Mouse (Mus musculus) heart, adult 2 months (tissue): ENCODE results near the gene Gm10392. TPM values are rescaled to one million over a fixed set of nuclear protein-coding genes. Genes with fewer than 3 reads are reported as not detected.
A peak's percentile ranks its signal among the peaks of the same experiment; 100 is the strongest.

Experiments
- DNase-seq, 2 experiments: peaks; one replicate each; pipeline ENCODE4 v3.0.0; 2021
- H3K27ac ChIP-seq: fragments of 200-600 bp; 2 replicates; pipeline ENCODE4 v1.8.1; 2022
- H3K27me3 ChIP-seq: fragments of 200-500 bp; 2 replicates; pipeline ENCODE4 v1.6.1; 2012; ENCODE audit warnings: mild to moderate bottlenecking, low read length, inconsistent platforms, mixed read lengths; ENCODE audit not compliant: control insufficient read depth, insufficient read depth
- H3K36me3 ChIP-seq: fragments of 200-500 bp; 2 replicates; pipeline ENCODE4 v1.6.1; 2012; ENCODE audit warnings: low read length, inconsistent platforms; ENCODE audit not compliant: control insufficient read depth, insufficient read depth
- H3K4me1 ChIP-seq: fragments of 200-500 bp; 2 replicates; pipeline ENCODE4 v1.6.1; 2011; ENCODE audit warnings: low read length; ENCODE audit not compliant: control insufficient read depth, insufficient read depth
- H3K4me3 ChIP-seq: fragments of 200-600 bp; 2 replicates; pipeline ENCODE4 v1.8.1; 2022
- H3K79me2 ChIP-seq: fragments of 200-500 bp; replicated peaks from 2 replicates; pipeline ENCODE4 v1.6.1; 2012; ENCODE audit warnings: mild to moderate bottlenecking, inconsistent platforms, low read length, moderate library complexity, mixed read lengths; ENCODE audit not compliant: control insufficient read depth, insufficient read depth
- H3K9ac ChIP-seq: fragments of 200-500 bp; 2 replicates; pipeline ENCODE4 v1.6.1; 2012; ENCODE audit warnings: low read depth, mild to moderate bottlenecking, control low read depth, inconsistent platforms, low read length, mixed read lengths
- CTCF ChIP-seq: fragments of 200-600 bp; IDR thresholded peaks from 2 replicates; pipeline ENCODE4 v1.8.1; 2022; ENCODE audit warnings: antibody characterized with exemption, mild to moderate bottlenecking, moderate library complexity
- EP300 ChIP-seq: fragments of 200-500 bp; IDR thresholded peaks from 2 replicates; pipeline ENCODE4 v1.6.1; 2011; ENCODE audit warnings: low read depth, low read length, control low read depth; ENCODE audit not compliant: insufficient read depth
- POLR2A ChIP-seq: fragments of 200-500 bp; IDR thresholded peaks from 2 replicates; pipeline ENCODE4 v1.6.1; 2011; ENCODE audit warnings: mild to moderate bottlenecking, low read depth, low read length, control low read depth; ENCODE audit not compliant: insufficient read depth
- WGBS: fragments of 180-500 bp; shearing (Covaris S2); methylation state at CpG from one replicate; pipeline ENCODE4 v1.1.7; 2018; 5-methylcytosine and 5-hydroxymethylcytosine counted together
- intact Hi-C: fragments of 180-260 bp; cut with DNase I; formaldehyde crosslinking; loops from one replicate; pipeline ENCODE4 v1.15.1; 2025
- polyA plus RNA-seq: library from polyadenylated mRNA; depleted of rRNA; stranded (reverse); fragments of >200 nt; gene quantifications from 2 replicates; pipeline ENCODE4 v1.2.3, GENCODE M21; 2012
- total RNA-seq, 2 experiments: library from RNA; stranded (reverse); gene quantifications; 2 replicates each; pipeline ENCODE4 v1.2.3; 2021

Gene Gm10392
- total and polyA plus RNA-seq, 3 experiments = 0.06 TPM; not detected in 2

GRCm38 (mm10) chr11:77514832-77515636 lies 4.0 kb downstream of the Gm10392 start, which contains the start of gene Abhd15:
Gene Abhd15, plus strand, starts transcription at chr11:77515121.
- Histone ChIP-seq H3K27me3 (no peaks in the 10 kb centered on the region), H3K4me3 (peak within 1 kb of the TSS; percentile 71), H3K36me3 (no peaks in the 10 kb centered on the region), H3K79me2 (no peaks in the 10 kb centered on the region), H3K27ac (peak within 1 kb of the TSS; percentile 89), H3K4me1 (peaks cover 14% of the 10 kb centered on the region), H3K9ac (peak within 1 kb of the TSS; percentile 72)
- TF ChIP-seq POLR2A = peak; percentile 62
- TF ChIP-seq EP300 = no peak
- TF ChIP-seq CTCF = peak; percentile 30
- under 1% methylated on average over 72 of the region's 72 CpGs for WGBS
- peak; percentile 89 to 91 for DNase-seq
- intact Hi-C loops = loop anchor here (5.0 kb wide), 1 partner anchor 172 kb away; the partner anchor contains the start of gene Nufip2

- 10% methylated on average over 19 of the region's 19 CpGs for WGBS
These were observed 4.6 kb downstream of the Gm10392 start for GRCm38 (mm10) chr11:77514281-77514831.

GRCm38 (mm10) chr11:77513811-77514170 lies 5.2 kb downstream of the Gm10392 start:
- Histone ChIP-seq H3K36me3 (no peaks in the 10 kb centered on the region), H3K27ac (peak overlapping the region; percentile 89), H3K4me3 (peak overlapping the region; percentile 71), H3K9ac (peak overlapping the region; percentile 81), H3K27me3 (no peaks in the 10 kb centered on the region), H3K79me2 (no peaks in the 10 kb centered on the region), H3K4me1 (peaks cover 13% of the 10 kb centered on the region)
- WGBS = 7% methylated on average over 10 of the region's 10 CpGs
- DNase-seq = no peak
- TF ChIP-seq CTCF (no peak), POLR2A (no peak), EP300 (no peak)
- intact Hi-C loops = loop anchor here (1.0 to 5.0 kb wide), 2 partner anchors 22 to 174 kb away; partner anchors contain the start of gene Nufip2

More at GRCm38 (mm10) chr11:77514281-77514831, 4.6 kb downstream of the Gm10392 start:
- H3K27ac ChIP-seq = peak overlapping the region; percentile 89
- peaks cover 13% of the 10 kb centered on the region for H3K4me1 ChIP-seq
- H3K79me2 ChIP-seq = no peaks in the 10 kb centered on the region
- H3K36me3 ChIP-seq = no peaks in the 10 kb centered on the region
- no peak for DNase-seq
- no peak for TF ChIP-seq POLR2A
- TF ChIP-seq EP300 = no peak
- TF ChIP-seq CTCF = no peak
- H3K9ac ChIP-seq = peak overlapping the region; percentile 72
- intact Hi-C loops = loop anchor here (5.0 kb wide), 1 partner anchor 173 kb away; the partner anchor contains the start of gene Nufip2
- peak overlapping the region; percentile 71 for H3K4me3 ChIP-seq
- no peaks in the 10 kb centered on the region for H3K27me3 ChIP-seq

- DNase-seq = peak; percentile 91 to 93
- no peaks in the 10 kb centered on the region for H3K27me3 ChIP-seq
- no peaks in the 10 kb centered on the region for H3K79me2 ChIP-seq
- peak overlapping the region; percentile 89 for H3K27ac ChIP-seq
- WGBS = under 1% methylated on average over 67 of the region's 84 CpGs
- intact Hi-C loops = loop anchor here (1.0 to 5.0 kb wide), 2 partner anchors 22 to 174 kb away; partner anchors contain the start of gene Nufip2
- TF ChIP-seq POLR2A = peak; percentile 96
- no peak for TF ChIP-seq EP300
- TF ChIP-seq CTCF = peak; percentile 30
- H3K9ac ChIP-seq = peak overlapping the region; percentile 81
- H3K4me1 ChIP-seq = peaks cover 11% of the 10 kb centered on the region
- H3K36me3 ChIP-seq = no peaks in the 10 kb centered on the region
- peak overlapping the region; percentile 94 for H3K4me3 ChIP-seq
These were observed 5.8 kb downstream of the Gm10392 start for GRCm38 (mm10) chr11:77512891-77513810.

- intact Hi-C loops = loop anchor here (5.0 kb wide), 1 partner anchor 176 kb away; the partner anchor contains the start of gene Nufip2
These were observed 7.7 kb downstream of the Gm10392 start for GRCm38 (mm10) chr11:77511336-77511735.

More at GRCm38 (mm10) chr11:77511336-77511735, 7.7 kb downstream of the Gm10392 start:
- no peak overlapping the region for H3K4me3 ChIP-seq
- no peaks in the 10 kb centered on the region for H3K27me3 ChIP-seq
- no peak overlapping the region for H3K27ac ChIP-seq
- H3K4me1 ChIP-seq = peaks cover 13% of the 10 kb centered on the region
- no peak overlapping the region for H3K9ac ChIP-seq
- no peaks in the 10 kb centered on the region for H3K36me3 ChIP-seq
- WGBS = 75% methylated on average over 5 of the region's 5 CpGs
- TF ChIP-seq CTCF = no peak
- no peak for TF ChIP-seq POLR2A
- TF ChIP-seq EP300 = no peak
- no peaks in the 10 kb centered on the region for H3K79me2 ChIP-seq
- no peak for DNase-seq
